Mouse (Mus musculus): ENCODE data around the gene Camk1d. TPM values are rescaled to one million over a fixed set of nuclear protein-coding genes. Genes with fewer than 3 reads are reported as not detected.
A peak's percentile ranks its signal among the peaks of the same experiment; 100 is the strongest.
"Not testable (repeated sequence)": the region's sequence is repeated elsewhere in the genome, so short reads cannot be mapped to it uniquely, and the experiment has no call there.

The Camk1d gene
- total RNA-seq, 2 experiments from 2014 or later = 0.96 to 2.0 TPM

- intact Hi-C loops (cut with DNase I) = no loop called here
- DNase-seq = no peak
These were observed 419.2 kb downstream of the Camk1d start for GRCm38 (mm10) chr2:5295098-5295497.

GRCm38 (mm10) chr2:5294451-5294850, 419.9 kb downstream of the Camk1d start:
- no peak for DNase-seq

GRCm38 (mm10) chr2:5288593-5288992, 425.7 kb downstream of the Camk1d start:
- no peak for DNase-seq

More at GRCm38 (mm10) chr2:5294451-5294850, 419.9 kb downstream of the Camk1d start:
- intact Hi-C loops (cut with DNase I) = no loop called here

DNA sequence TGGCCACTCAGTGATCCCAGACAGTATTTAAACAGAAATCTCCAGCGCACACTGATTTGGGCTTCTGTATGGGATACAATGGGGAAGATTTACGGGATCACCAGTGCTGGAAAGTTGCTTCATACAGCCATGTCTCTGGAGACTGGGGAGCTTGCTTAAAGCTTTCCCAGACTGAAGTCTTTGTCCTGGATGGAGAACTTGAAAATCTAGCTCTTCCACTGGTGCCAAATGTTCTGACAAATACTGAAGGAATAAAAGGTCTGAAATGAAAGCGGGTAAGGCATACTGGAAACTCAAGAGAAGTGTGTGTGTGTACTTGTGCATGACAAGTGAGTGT, 427.3 kb downstream of the Camk1d start:
- no peak for DNase-seq
- intact Hi-C loops (cut with DNase I) = no loop called here

More at GRCm38 (mm10) chr2:5288593-5288992, 425.7 kb downstream of the Camk1d start:
- intact Hi-C loops (cut with DNase I) = no loop called here

GRCm38 (mm10) chr2:5286189-5287043, 427.9 kb downstream of the Camk1d start:
- intact Hi-C loops (cut with DNase I) = no loop called here
- no peak for DNase-seq

- intact Hi-C loops (cut with DNase I) = no loop called here
- DNase-seq = no peak
These were observed 430.0 kb downstream of the Camk1d start for GRCm38 (mm10) chr2:5284351-5284750.

DNA sequence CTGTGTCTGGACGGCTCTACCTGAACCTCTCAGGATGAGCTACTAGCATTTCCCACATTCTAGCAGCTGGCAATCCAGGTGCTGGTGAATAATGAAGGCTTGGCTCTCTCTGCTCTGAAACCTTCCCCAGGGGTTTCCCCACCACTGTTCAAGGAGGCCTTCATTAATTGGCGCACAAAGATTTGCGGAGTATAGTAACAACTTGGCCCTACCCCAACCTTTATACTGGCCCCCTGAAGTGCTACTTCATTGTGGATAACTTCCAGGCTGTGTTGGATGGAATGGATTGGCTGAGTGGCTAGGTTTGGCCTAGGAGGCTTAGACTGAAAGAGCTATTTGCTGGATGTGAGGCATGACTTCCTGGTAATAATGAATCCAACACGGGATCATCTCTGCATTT, 431.7 kb downstream of the Camk1d start:
- no peak for DNase-seq
- intact Hi-C loops (cut with DNase I) = no loop called here

- no peak for DNase-seq
- intact Hi-C loops (cut with DNase I) = no loop called here
These were observed 446.3 kb downstream of the Camk1d start for GRCm38 (mm10) chr2:5267980-5268379.

GRCm38 (mm10) chr2:5262279-5262678, 452.0 kb downstream of the Camk1d start:
- intact Hi-C loops (cut with DNase I) = no loop called here
- DNase-seq = no peak

GRCm38 (mm10) chr2:5258250-5258649, 456.1 kb downstream of the Camk1d start:
- intact Hi-C loops (cut with DNase I) = no loop called here
- no peak for DNase-seq

DNA sequence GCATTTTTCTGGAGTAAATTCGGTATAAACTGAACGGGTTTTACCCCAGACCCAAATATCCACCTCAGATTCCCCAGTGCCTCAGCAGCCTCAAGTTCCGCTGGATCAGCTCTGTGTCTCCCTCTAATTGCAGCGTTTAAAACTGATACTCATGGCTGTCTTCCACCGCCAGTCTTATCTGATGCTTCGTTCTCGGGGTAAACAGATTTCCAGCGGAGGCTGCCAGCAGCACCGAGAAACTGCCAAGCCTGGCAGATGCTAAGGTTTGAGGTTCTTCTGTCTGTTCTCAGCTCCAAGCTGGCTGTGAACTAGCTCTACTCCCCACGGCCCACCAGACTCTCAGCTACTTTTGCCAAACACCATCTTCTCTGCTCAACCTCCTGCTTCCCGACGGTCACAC, 464.3 kb downstream of the Camk1d start:
- peak; percentile 50 to 72 for DNase-seq
- intact Hi-C loops (cut with DNase I) = no loop called here

DNA sequence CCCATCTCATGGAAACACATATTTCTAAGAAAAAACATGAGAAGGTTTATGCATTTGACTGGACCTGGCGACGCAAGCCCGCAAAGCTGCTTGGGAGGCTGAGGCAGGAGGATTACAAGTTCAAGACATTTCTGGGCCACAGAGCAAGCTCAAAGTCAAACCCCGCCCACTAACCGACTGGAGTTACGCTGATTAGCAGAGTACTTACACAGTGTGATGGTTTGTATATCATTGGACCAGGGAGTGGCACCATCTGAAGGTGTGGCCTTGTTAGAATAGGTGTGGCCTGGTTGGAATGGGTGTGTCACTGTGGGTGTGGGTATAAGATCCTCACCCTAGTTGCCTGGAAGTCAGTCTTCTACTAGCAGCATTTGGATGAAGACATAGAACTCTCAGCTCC, 465.1 kb downstream of the Camk1d start:
- intact Hi-C loops (cut with DNase I); DNase-seq: not testable (repeated sequence)

Other genes starting within 250 kb of the Camk1d start
- 1 to 10 TPM; 3.4 to 4.6 TPM for gene Nudt5, start 130.5 kb upstream of the Camk1d start, total RNA-seq (2021)
- 10 to 100 TPM; 65.9 to 75.8 TPM for gene Cdc123, start 130.6 kb upstream of the Camk1d start, total RNA-seq (2021)
- not detected for gene Gm13199, start 148.4 kb upstream of the Camk1d start, total RNA-seq (2021)
- 10 to 100 TPM; 29.7 to 31.2 TPM for gene Sec61a2, start 180.9 kb upstream of the Camk1d start, total RNA-seq (2021)
- 1 to 10 TPM; 1.3 to 4.6 TPM for gene Dhtkd1, start 228.3 kb upstream of the Camk1d start, total RNA-seq (2021)
- gene Upf2, start 237.0 kb upstream of the Camk1d start, total RNA-seq (2021) = 10 to 100 TPM; 18.1 to 19.7 TPM